12 mouse cellular contexts compared by ENCODE assay signal in the genomic region with DNA sequence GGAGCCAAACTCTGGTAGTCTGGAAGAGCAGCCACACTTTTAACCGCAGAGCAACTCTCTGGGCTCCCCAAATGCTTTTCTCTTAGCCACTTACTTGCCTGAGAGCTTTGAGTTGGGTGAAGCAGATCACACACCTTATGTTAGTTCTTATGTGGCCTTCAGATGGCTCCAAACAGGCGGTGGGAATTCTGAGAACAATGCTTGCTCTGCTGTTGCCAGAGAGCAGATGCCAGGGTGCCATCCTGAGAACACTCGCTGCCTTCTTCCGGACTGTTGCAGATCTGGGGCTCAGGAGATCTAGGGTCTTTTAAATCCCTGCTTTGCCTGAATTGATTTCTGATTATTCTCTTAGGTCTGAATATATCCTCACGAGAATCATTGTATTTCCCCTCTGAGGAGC.
"Had no signal": no experiment of that assay in that cellular context is flagged by ENCODE, and none has a peak within 500 bp of the region (broad histone marks: within the 10 kb centered on the region; RNA-seq: fewer than 3 reads in every experiment).

No protein-coding gene starts in this region.

- H3K4me2 ChIP-seq: limb, embryonic 13.5 days; neural tube, embryonic 15.5 days had no signal

- H3K27me3 ChIP-seq: limb, embryonic 13.5 days; neural tube, embryonic 15.5 days had no signal

- H3K27ac ChIP-seq: kidney, postnatal 0 days; limb, embryonic 13.5 days; liver, embryonic 14.5 days; neural tube, embryonic 15.5 days had no signal

- H3K4me3 ChIP-seq: limb, embryonic 13.5 days; myocyte; neural tube, embryonic 15.5 days had no signal

- H3K9me3 ChIP-seq: limb, embryonic 13.5 days; neural tube, embryonic 15.5 days had no signal

- DNase-seq: kidney, postnatal 36 days; left cerebral cortex, postnatal 4 days; lung, adult 18-20 months; right cerebral cortex, postnatal 4 days; spleen, adult 18-20 months; thymus, adult 18-20 months; thymus, postnatal 14 days had no signal

- H3K36me3 ChIP-seq: limb, embryonic 13.5 days; neural tube, embryonic 15.5 days had no signal

- H3K9ac ChIP-seq: limb, embryonic 13.5 days; liver, embryonic 14.5 days; neural tube, embryonic 15.5 days had no signal
